Mouse (Mus musculus) embryonic facial prominence, embryonic 13.5 days (tissue): ENCODE data around the gene Pank3. TPM values are rescaled to one million over a fixed set of nuclear protein-coding genes. Genes with fewer than 3 reads are reported as not detected.
A peak's percentile ranks its signal among the peaks of the same experiment; 100 is the strongest.

Source experiments
- ATAC-seq: fragments of 200-750 bp; cut with Nextera tagmentation; 2 replicates; pipeline ENCODE4 v1.8.0; 2017; ENCODE audit warnings: low read depth; ENCODE audit not compliant: insufficient number of reproducible peaks, insufficient read depth, low FRiP score, low TSS enrichment
- H3K27ac ChIP-seq: fragments of 300-500 bp; sonication (generic); 2 replicates; pipeline ENCODE4 v1.5.1; 2015; ENCODE audit warnings: moderate library complexity, mild to moderate bottlenecking, inconsistent platforms
- H3K27me3 ChIP-seq: fragments of 300-500 bp; sonication (generic); 2 replicates; pipeline ENCODE4 v1.6.1; 2015; ENCODE audit warnings: mild to moderate bottlenecking, inconsistent platforms
- H3K36me3 ChIP-seq: fragments of 300-500 bp; sonication (generic); 2 replicates; pipeline ENCODE4 v1.6.1; 2015; ENCODE audit warnings: mild to moderate bottlenecking, inconsistent platforms
- H3K4me1 ChIP-seq: fragments of 300-500 bp; sonication (generic); 2 replicates; pipeline ENCODE4 v1.6.1; 2015; ENCODE audit warnings: inconsistent platforms
- H3K4me2 ChIP-seq: fragments of 300-500 bp; sonication (generic); 2 replicates; pipeline ENCODE4 v1.6.1; 2015; ENCODE audit warnings: moderate library complexity, mild to moderate bottlenecking, inconsistent platforms
- H3K4me3 ChIP-seq: fragments of 300-500 bp; sonication (generic); 2 replicates; pipeline ENCODE4 v1.5.1; 2015; ENCODE audit warnings: mild to moderate bottlenecking, inconsistent platforms
- H3K9ac ChIP-seq: fragments of 300-500 bp; sonication (generic); 2 replicates; pipeline ENCODE4 v1.6.1; 2015; ENCODE audit warnings: mild to moderate bottlenecking, inconsistent platforms
- H3K9me3 ChIP-seq: fragments of 300-500 bp; sonication (generic); 2 replicates; pipeline ENCODE4 v1.6.1; 2016; ENCODE audit warnings: inconsistent platforms
- WGBS: fragments of 180-500 bp; shearing (Covaris S2); methylation state at CpG from one replicate; pipeline ENCODE4 v1.1.7; 2015; ENCODE audit warnings: mixed read lengths; 5-methylcytosine and 5-hydroxymethylcytosine counted together
- polyA plus RNA-seq: library from polyadenylated mRNA; unstranded; fragments of >200 nt; fragmentation: Nextera tagmentation; extraction: Ambion mirVana; gene quantifications from 2 replicates; pipeline ENCODE4 v1.2.1, GENCODE M21; 2015

The Pank3 gene
- polyA plus RNA-seq, result 15.1 and 17.4 TPM in 2 replicates

GRCm38 (mm10) chr11:35769188-35769745, at the start of gene Pank3:
Pank3 (plus strand) TSS chr11:35769484.
- no peaks in the 10 kb centered on the region for H3K9me3 ChIP-seq
- H3K4me1 ChIP-seq, result peaks cover 12% of the 10 kb centered on the region
- peak; percentile 100 for ATAC-seq
- peak within 1 kb of the TSS; percentile 95 for H3K9ac ChIP-seq
- H3K27ac ChIP-seq, result peak within 1 kb of the TSS; percentile 94
- H3K36me3 ChIP-seq, result peaks cover 9% of the 10 kb centered on the region
- under 1% methylated on average over 35 of the region's 50 CpGs for WGBS
- no peaks in the 10 kb centered on the region for H3K27me3 ChIP-seq
- peak within 1 kb of the TSS; percentile 91 for H3K4me3 ChIP-seq
- H3K4me2 ChIP-seq, result peak within 1 kb of the TSS; percentile 69

GRCm38 (mm10) chr11:35723876-35724275, 45.4 kb upstream of the Pank3 start:
- H3K9ac ChIP-seq, result no peak overlapping the region
- no peaks in the 10 kb centered on the region for H3K36me3 ChIP-seq
- no peak overlapping the region for H3K27ac ChIP-seq
- H3K4me2 ChIP-seq, result no peak overlapping the region
- no peaks in the 10 kb centered on the region for H3K27me3 ChIP-seq
- no peaks in the 10 kb centered on the region for H3K9me3 ChIP-seq
- no peak overlapping the region for H3K4me3 ChIP-seq
- WGBS, result 88% methylated on average over 5 of the region's 5 CpGs
- ATAC-seq, result no peak
- 0 out of 2 replicates have a peak, but pooled peaks cover 3% of the 10 kb centered on the region for H3K4me1 ChIP-seq

- Histone ChIP-seq H3K36me3 (no peaks in the 10 kb centered on the region), H3K27ac (no peak overlapping the region), H3K27me3 (no peaks in the 10 kb centered on the region), H3K9ac (no peak overlapping the region), H3K4me3 (no peak overlapping the region), H3K4me1 (0 out of 2 replicates have a peak, but pooled peaks cover 7% of the 10 kb centered on the region), H3K4me2 (no peak overlapping the region), H3K9me3 (no peaks in the 10 kb centered on the region)
- no peak for ATAC-seq
- 57% methylated on average over 8 of the region's 8 CpGs for WGBS
These were observed 42.9 kb upstream of the Pank3 start for GRCm38 (mm10) chr11:35726341-35726846.

- WGBS, result 84% methylated on average over 1 of the region's 1 CpGs
- H3K4me1 ChIP-seq, result 0 out of 2 replicates have a peak, but pooled peaks cover 7% of the 10 kb centered on the region
- H3K9ac ChIP-seq, result no peak overlapping the region
- no peak overlapping the region for H3K4me3 ChIP-seq
- no peak overlapping the region for H3K27ac ChIP-seq
- H3K27me3 ChIP-seq, result no peaks in the 10 kb centered on the region
- H3K4me2 ChIP-seq, result no peak overlapping the region
- no peaks in the 10 kb centered on the region for H3K36me3 ChIP-seq
- ATAC-seq, result no peak
- no peaks in the 10 kb centered on the region for H3K9me3 ChIP-seq
These were observed 41.1 kb upstream of the Pank3 start for GRCm38 (mm10) chr11:35728200-35728599.

GRCm38 (mm10) chr11:35729186-35729585, 40.1 kb upstream of the Pank3 start:
- Histone ChIP-seq H3K36me3 (no peaks in the 10 kb centered on the region), H3K4me3 (no peak overlapping the region), H3K27me3 (no peaks in the 10 kb centered on the region), H3K9ac (no peak overlapping the region), H3K4me1 (0 out of 2 replicates have a peak, but pooled peaks cover 7% of the 10 kb centered on the region), H3K4me2 (no peak overlapping the region), H3K27ac (no peak overlapping the region), H3K9me3 (no peaks in the 10 kb centered on the region)
- no peak for ATAC-seq
- 41% methylated on average over 5 of the region's 5 CpGs for WGBS

GRCm38 (mm10) chr11:35732366-35732765, 36.9 kb upstream of the Pank3 start:
- H3K36me3 ChIP-seq, result no peaks in the 10 kb centered on the region
- WGBS, result 58% methylated on average over 1 of the region's 1 CpGs
- no peak for ATAC-seq

GRCm38 (mm10) chr11:35736817-35737216, 32.5 kb upstream of the Pank3 start:
- Histone ChIP-seq H3K27me3 (no peaks in the 10 kb centered on the region), H3K36me3 (no peaks in the 10 kb centered on the region), H3K9ac (no peak overlapping the region), H3K9me3 (no peaks in the 10 kb centered on the region), H3K4me2 (no peak overlapping the region), H3K4me1 (no peaks in the 10 kb centered on the region), H3K27ac (no peak overlapping the region), H3K4me3 (no peak overlapping the region)
- WGBS, result 65% methylated on average over 2 of the region's 2 CpGs
- ATAC-seq, result no peak

More at GRCm38 (mm10) chr11:35732366-35732765, 36.9 kb upstream of the Pank3 start:
- H3K9ac ChIP-seq, result no peak overlapping the region
- H3K4me3 ChIP-seq, result no peak overlapping the region
- H3K27ac ChIP-seq, result no peak overlapping the region
- H3K4me2 ChIP-seq, result no peak overlapping the region
- no peaks in the 10 kb centered on the region for H3K9me3 ChIP-seq
- H3K4me1 ChIP-seq, result 0 out of 2 replicates have a peak, but pooled peaks cover 4% of the 10 kb centered on the region
- H3K27me3 ChIP-seq, result no peaks in the 10 kb centered on the region

GRCm38 (mm10) chr11:35737262-35737661, 32.0 kb upstream of the Pank3 start:
- no peak for ATAC-seq
- Histone ChIP-seq H3K27me3 (no peaks in the 10 kb centered on the region), H3K9ac (no peak overlapping the region), H3K4me2 (no peak overlapping the region), H3K36me3 (no peaks in the 10 kb centered on the region), H3K27ac (no peak overlapping the region), H3K4me3 (no peak overlapping the region), H3K9me3 (no peaks in the 10 kb centered on the region), H3K4me1 (no peaks in the 10 kb centered on the region)
- 97% methylated on average over 2 of the region's 2 CpGs for WGBS

- Histone ChIP-seq H3K27ac (no peak overlapping the region), H3K36me3 (no peaks in the 10 kb centered on the region), H3K9me3 (no peaks in the 10 kb centered on the region), H3K4me1 (no peaks in the 10 kb centered on the region), H3K4me2 (no peak overlapping the region), H3K27me3 (no peaks in the 10 kb centered on the region), H3K4me3 (no peak overlapping the region), H3K9ac (no peak overlapping the region)
- 56% methylated on average over 3 of the region's 3 CpGs for WGBS
- no peak for ATAC-seq
These were observed 31.2 kb upstream of the Pank3 start for GRCm38 (mm10) chr11:35738102-35738501.

GRCm38 (mm10) chr11:35743586-35743985, 25.7 kb upstream of the Pank3 start:
- Histone ChIP-seq H3K4me1 (no peaks in the 10 kb centered on the region), H3K27me3 (no peaks in the 10 kb centered on the region), H3K27ac (no peak overlapping the region), H3K9me3 (no peaks in the 10 kb centered on the region), H3K4me2 (no peak overlapping the region), H3K4me3 (no peak overlapping the region), H3K36me3 (no peaks in the 10 kb centered on the region), H3K9ac (no peak overlapping the region)
- no peak for ATAC-seq
- WGBS, result 92% methylated on average over 6 of the region's 6 CpGs

- no peak overlapping the region for H3K4me3 ChIP-seq
- 84% methylated on average over 6 of the region's 6 CpGs for WGBS
- no peaks in the 10 kb centered on the region for H3K9me3 ChIP-seq
- no peak overlapping the region for H3K9ac ChIP-seq
- ATAC-seq, result no peak
- no peak overlapping the region for H3K4me2 ChIP-seq
- H3K27me3 ChIP-seq, result no peaks in the 10 kb centered on the region
- H3K27ac ChIP-seq, result no peak overlapping the region
- H3K4me1 ChIP-seq, result no peaks in the 10 kb centered on the region
- H3K36me3 ChIP-seq, result no peaks in the 10 kb centered on the region
These were observed 24.7 kb upstream of the Pank3 start for GRCm38 (mm10) chr11:35744571-35744970.

- no peaks in the 10 kb centered on the region for H3K27me3 ChIP-seq
- ATAC-seq, result no peak
- WGBS, result 48% methylated on average over 8 of the region's 8 CpGs
- H3K36me3 ChIP-seq, result no peaks in the 10 kb centered on the region
- H3K4me1 ChIP-seq, result 0 out of 2 replicates have a peak, but pooled peaks cover 2% of the 10 kb centered on the region
- H3K9ac ChIP-seq, result no peak overlapping the region
- H3K4me3 ChIP-seq, result no peak overlapping the region
- H3K4me2 ChIP-seq, result no peak overlapping the region
- H3K9me3 ChIP-seq, result no peaks in the 10 kb centered on the region
- no peak overlapping the region for H3K27ac ChIP-seq
These were observed 18.7 kb upstream of the Pank3 start for GRCm38 (mm10) chr11:35750578-35750977.
